Mouse (Mus musculus): ENCODE data around the gene Fzr1. TPM values are rescaled to one million over a fixed set of nuclear protein-coding genes. Genes with fewer than 3 reads are reported as not detected.

The Fzr1 gene
- total RNA-seq, 2 experiments from 2014 or later: 27.7 to 32.3 TPM

GRCm38 (mm10) chr10:81417227-81418215, 39.2 kb upstream of the Fzr1 start:
- no peak for DNase-seq (ENCODE audit: low spot score)
- intact Hi-C loops (cut with DNase I): no loop called here

GRCm38 (mm10) chr10:81416581-81417226, 38.4 kb upstream of the Fzr1 start:
- intact Hi-C loops (cut with DNase I): no loop called here
- DNase-seq (ENCODE audit: low spot score): peak; percentile 83

DNA sequence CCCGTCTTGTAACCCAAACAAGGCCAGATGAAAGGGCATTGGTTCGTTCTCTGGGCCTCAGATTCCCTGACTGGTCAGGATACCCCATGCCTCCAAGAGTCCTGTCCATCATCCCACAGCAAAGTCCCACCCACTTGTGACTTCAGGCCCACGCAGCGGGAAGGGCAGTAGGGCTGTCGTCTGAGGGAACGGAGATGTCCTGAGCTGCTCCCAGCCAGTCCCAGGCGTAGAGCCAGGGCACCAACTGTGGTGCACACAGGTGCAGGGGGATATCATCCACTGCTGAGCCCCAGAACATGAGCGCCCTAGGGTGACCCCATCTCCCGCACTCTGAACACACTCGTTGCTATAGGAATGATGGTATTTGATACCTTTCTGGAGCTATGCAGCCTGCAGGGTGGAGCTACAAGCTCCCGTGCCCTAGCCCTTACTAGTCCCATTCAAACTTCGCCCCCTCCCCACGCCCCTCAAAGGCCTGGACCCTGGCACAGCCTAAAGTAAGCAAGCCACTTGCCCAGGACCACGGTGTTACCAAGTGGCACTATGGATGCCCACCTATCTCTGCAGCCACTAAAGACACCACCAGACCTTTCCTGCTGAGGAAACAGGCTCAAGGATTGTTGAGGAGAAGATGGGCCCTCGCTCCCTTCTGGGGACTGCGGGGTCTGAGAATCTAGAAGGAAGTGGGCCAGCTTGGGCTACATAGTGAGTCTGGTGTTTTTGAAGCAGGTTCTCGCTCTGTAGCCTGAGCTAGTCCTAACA, 37.4 kb upstream of the Fzr1 start:
- intact Hi-C loops (cut with DNase I): no loop called here

DNA sequence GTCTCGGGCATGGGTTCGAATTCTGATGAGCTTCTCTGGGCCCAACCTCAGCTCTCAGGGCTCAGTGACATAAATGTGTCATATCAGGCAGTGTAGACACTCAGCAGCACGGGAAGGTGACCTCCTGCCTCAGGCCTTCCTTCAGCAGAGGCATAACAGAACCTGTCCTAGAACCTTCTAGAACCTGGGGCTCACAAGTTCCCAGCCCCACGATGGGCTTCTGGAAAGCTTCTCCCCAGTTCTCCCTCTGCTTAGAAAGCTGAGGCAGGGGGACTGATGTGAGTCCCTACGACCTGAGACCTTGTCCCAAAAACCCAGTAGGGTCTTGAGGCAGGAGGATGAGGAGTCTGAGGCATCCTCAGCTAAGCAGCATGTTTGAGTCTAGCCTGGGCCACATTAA, 36.8 kb upstream of the Fzr1 start:
- DNase-seq (ENCODE audit: low spot score): no peak

More for the DNA sequence above, 37.4 kb upstream of the Fzr1 start:
- DNase-seq (ENCODE audit: low spot score): no peak

DNA sequence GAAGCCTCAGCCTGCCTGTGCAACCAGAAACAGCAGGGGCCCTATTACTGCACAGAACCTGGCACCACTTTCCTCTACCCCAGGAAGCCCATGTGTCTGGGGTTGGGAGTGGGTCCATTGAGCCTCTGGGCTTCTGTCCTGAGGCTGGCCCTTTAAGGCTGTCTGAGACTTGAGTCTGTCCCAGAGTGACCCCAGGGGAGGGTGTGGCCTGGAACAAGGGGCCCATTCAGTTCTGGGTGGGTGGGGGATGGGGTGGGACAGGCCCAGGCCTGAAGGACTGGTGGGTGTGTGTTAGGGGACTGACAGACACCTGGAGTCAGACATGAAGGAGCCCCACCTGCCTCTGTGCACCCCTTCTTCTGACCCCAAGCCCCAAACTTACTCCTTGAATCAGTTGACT, 36.4 kb upstream of the Fzr1 start:
- no peak for DNase-seq (ENCODE audit: low spot score)

More for the DNA sequence above, 36.8 kb upstream of the Fzr1 start:
- intact Hi-C loops (cut with DNase I): no loop called here

DNA sequence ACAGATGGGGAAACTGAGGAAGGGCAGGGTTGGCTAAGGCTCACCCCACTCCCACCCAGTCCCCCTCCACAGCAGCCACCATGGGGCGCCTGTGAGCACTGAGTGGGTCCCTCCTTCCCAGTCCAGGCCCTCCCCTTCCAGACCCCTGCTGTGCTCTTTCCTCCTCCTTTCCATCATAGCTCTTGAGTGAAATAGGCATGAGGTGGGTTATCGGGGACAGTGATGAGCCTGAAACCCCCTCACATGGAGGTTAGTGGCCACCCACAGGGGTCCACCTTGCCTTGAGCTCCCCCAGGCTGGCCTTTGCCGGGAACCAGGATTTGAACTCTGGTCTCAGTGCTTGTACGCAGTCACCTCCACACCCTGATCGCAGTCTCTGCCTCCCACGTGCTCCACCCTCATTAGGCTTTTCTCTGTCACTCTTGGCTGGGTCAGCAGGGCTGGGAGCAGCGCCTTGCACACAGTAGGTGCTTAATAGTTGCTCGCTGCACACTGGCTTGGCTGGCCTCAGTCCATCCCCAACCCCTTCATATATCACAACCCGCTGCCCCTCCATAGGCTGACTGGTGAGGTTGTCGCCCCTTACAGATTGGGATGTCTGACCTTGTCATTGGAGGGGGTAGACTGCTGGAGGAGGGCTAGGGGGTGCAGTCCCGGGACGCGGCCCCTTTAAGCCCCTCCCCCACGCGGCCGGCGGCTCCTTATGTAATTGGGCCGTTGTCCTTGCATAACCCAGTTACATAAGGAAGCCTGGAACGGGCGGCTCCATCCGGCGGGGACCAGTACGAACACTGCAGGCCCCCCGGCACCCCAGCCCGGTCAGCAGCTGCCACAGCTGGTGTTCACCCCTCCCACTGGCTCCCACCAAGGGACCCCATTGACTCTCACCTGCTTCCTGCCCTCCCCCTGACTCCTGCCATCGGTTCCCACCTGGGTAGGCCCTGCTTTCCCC, 35.3 kb upstream of the Fzr1 start:
- peak; percentile 89 for DNase-seq (ENCODE audit: low spot score)
- intact Hi-C loops (cut with DNase I): no loop called here

More for the DNA sequence above, 36.4 kb upstream of the Fzr1 start:
- intact Hi-C loops (cut with DNase I): no loop called here

DNA sequence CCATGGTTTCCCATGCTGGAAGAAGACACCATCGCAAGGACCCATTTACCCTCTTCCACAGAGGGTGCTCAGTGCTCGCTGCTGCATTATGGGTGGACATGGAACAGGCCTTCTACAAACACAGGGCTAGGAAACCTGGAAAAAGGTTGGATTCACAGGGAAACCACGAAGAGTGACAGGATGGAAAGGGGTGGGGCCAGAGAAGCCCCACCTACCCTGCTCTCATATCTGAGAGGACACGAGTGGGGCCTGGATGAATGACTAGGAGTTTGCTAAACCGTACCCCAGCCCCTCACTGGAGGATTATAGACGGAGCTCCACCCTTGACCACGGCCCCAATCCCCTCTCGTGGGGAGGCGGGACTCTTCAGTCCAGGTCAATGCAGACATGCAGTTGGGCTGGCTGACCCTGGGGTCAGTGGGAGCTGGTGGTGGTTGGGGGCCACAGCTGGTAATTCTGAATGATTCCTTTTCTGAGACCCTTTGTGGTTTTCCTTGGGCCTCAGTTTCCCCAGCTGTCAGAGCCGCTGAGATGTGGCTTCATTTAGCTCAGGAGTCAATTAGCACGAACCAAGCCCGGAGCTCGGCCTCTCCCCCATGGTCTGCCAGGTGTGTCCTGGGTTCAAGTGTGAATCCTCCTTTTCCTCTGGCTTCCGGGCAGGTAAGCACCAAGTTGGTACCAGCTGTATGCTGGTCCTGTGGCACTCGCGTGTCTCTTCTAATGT, 34.4 kb upstream of the Fzr1 start:
- DNase-seq (ENCODE audit: low spot score): no peak
- intact Hi-C loops (cut with DNase I): loop anchor here (1.0 kb wide), 1 partner anchor 18 kb away; no protein-coding TSS in a partner anchor

DNA sequence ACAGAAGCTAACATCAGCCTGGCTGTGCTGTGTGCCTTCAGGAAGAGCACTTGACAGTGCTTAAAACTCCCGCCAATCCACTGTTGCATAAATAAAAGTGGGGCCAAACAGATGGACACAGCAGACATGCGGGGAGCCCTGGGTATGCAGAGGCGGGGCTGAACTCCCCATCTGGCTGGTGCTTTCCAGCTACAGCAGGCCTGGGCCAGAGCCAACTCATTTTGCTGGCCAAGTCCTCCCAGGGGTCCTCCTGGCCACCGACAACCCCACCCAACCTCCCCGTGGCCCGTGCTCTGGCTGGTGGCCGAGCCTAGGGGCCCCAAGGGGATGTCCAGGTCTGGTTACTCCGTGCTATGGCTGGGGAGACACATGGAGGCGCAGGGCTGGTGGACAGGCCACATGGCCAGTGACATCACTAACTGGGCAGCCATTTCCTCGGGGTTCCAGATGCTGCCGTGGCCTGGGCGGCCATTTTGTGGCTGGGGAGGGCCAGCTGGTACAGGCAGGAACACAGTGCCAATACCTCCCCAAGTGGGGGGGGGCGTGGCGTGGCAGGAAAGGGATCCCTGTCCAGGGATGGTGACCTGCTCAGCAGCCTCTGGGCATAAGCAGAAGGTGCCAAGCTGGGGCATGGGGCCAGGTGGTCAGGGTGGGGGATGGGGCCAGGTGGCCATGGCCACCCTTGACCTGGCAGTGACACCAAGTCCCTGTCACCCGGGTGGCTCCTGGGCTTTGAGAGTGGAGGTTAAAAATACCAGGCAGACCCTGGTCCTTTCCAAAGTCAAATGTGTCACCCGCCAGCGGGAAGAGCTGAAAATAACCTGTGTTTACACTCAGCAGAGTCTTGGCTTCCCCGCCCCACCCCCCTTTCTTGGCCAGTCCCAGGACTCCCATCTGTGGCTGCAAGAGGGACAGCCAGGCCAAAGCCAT, 33.4 kb upstream of the Fzr1 start:
- intact Hi-C loops (cut with DNase I): loop anchor here (1.0 kb wide), 1 partner anchor 19 kb away; no protein-coding TSS in a partner anchor
- peak; percentile 96 for DNase-seq (ENCODE audit: low spot score)

DNA sequence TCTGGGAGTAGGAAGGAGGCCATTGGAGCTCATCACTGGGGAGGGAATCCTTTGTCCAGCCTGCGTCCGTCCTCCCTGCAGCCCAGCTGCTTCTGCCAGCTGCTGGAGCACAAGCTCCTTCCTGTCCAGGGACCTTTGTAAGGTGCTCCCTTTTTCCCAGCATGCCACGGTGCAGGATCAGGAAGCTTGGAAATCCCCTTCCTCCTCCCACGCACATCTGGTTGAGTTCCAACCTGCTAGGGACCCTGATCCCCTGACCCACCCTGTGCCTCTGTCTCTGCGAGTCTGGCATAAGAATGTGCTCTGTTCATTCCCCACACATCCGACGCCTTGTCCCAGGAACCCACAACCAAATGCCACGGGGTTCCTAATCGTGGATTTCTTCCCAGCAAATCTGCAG, 32.7 kb upstream of the Fzr1 start:
- DNase-seq (ENCODE audit: low spot score): no peak
- intact Hi-C loops (cut with DNase I): no loop called here

GRCm38 (mm10) chr10:81410350-81410749, 32.0 kb upstream of the Fzr1 start:
- intact Hi-C loops (cut with DNase I): no loop called here
- no peak for DNase-seq (ENCODE audit: low spot score)

DNA sequence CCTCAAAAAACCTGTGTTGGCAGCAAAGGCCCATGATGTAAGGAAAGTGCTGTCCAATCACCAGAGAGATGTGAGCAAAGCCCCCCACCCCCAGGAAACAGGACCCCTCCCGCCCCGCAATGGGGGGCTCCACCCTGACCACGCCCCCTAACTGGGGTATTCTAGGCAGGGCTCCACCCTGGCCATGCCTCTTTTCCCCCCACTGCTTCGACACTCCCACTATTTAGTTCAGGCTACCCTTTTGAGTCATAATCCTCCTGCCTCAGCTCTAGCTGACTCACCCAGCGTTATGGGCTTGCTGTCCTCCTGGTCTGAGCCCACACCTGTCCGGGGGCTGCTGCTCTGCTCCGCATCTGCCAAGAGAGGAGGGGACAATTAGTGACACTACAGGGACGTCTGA, 31.0 kb upstream of the Fzr1 start:
- intact Hi-C loops (cut with DNase I): loop anchor here (5.0 kb wide), 1 partner anchor 133 kb away; no protein-coding TSS in a partner anchor
- no peak for DNase-seq (ENCODE audit: low spot score)

- intact Hi-C loops (cut with DNase I): loop anchor here (5.0 kb wide), 1 partner anchor 133 kb away; no protein-coding TSS in a partner anchor
- peak; percentile 88 for DNase-seq (ENCODE audit: low spot score)
These were observed 30.6 kb upstream of the Fzr1 start for GRCm38 (mm10) chr10:81408871-81409291.

- no peak for DNase-seq (ENCODE audit: low spot score)
- intact Hi-C loops (cut with DNase I): loop anchor here (5.0 kb wide), 1 partner anchor 134 kb away; no protein-coding TSS in a partner anchor
These were observed 30.1 kb upstream of the Fzr1 start for GRCm38 (mm10) chr10:81408424-81408729.

GRCm38 (mm10) chr10:81407539-81408423, 29.5 kb upstream of the Fzr1 start:
- DNase-seq (ENCODE audit: low spot score): peak; percentile 83
- intact Hi-C loops (cut with DNase I): loop anchor here (5.0 kb wide), 1 partner anchor 135 kb away; no protein-coding TSS in a partner anchor

- DNase-seq (ENCODE audit: low spot score): no peak
- intact Hi-C loops (cut with DNase I): loop anchor here (5.0 kb wide), 1 partner anchor 136 kb away; no protein-coding TSS in a partner anchor
These were observed 28.5 kb upstream of the Fzr1 start for GRCm38 (mm10) chr10:81406504-81407440.
